Mouse (Mus musculus): ENCODE measurements at regions not wholly inside any gene's neighbourhood (a gene's known extent, or its start where the extent isn't known, plus 50 kb on each side); places are given as distances from the start of the nearest gene placed in this dataset.

GRCm38 (mm10) chr2:79510485-79511094 lies 54.0 kb upstream of the Cerkl start:
- no peak for DNase-seq

DNA sequence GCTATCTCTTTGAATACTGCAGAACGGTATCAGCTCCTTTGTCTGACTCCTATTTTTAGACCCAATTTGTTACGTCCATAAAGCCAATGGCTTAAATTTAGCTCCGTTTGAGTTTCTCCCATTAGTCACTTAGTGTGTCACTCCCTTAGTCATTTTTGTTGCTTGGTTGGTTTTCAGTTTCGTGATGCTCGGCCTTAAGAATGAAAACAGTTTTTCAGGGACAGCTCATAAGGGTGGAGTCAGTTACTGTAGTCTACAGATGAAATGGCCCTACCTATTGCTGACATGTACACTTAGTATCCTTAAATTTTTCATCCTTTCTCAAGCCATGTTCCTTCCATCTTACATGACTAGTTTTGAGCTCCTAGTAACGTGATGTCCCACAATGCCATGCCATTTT lies 54.5 kb upstream of the Cerkl start:
- no peak for DNase-seq

DNA sequence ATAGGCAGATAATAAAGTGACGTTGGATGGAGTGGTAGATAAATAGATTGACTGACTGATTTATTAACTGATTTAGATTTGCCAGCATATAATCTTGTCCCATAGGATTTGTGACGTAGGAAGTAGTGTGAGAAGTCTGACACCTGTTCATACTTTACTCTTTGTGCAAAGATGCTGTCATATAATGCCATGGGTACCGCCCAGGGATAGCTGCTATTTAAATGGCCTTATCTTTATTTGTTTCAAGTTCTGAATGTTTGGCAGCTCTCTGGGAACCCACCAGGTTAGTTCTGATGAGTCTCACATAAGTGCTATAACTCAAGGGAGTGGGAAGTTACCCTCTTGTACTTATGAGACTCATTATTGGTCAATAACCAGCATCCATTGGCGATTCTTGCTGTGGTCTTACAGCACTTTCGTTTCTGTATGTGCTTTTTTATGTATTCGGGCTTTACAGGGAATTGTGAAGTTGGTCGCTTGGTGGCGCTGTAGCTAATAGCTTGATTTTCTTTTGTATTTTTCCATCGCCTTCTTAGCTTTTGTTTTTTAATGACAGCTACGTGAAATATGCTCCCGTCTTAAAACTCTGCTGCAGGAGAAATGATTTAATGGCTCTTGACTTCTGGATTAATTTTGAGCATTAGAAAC lies 55.2 kb upstream of the Cerkl start:
- peak; percentile 68 to 91 for DNase-seq

DNA sequence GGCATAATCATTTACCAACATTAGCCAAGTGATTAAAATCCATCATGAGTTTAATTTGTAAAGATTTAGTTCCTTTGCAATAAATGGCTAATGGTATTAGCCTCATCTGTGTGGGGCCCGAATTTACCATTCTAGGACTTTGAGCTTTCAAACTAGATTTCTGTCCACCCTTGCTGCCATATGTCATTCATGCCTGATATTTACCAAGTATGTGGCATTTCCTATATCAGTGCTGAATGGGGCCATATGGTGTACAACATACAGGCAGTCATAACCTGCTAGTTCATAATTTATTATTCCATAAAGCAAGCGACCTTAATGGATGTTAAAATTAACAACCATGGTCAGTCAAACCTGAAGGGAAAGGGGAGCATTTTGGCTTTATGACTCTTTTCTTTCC lies 55.8 kb upstream of the Cerkl start:
- no peak for DNase-seq

DNA sequence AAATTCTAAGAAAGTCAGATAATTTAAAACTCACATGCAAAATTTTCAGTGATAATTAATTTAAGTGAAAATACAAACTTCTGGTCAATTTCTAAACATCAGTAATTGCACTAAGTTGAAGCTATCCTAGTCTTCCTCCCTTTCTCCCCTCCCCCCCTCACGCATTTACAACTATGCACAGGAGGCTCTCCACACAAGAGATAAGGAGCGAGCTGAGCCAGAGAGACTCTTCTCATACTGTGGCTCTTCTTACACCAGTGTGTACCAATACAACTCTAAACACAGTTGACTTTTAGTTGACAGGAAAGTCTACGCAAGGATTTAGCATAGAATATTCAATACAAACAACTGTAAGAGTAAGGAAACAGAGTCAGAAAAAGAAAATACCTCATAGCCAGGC lies 57.1 kb upstream of the Cerkl start:
- DNase-seq = no peak

DNA sequence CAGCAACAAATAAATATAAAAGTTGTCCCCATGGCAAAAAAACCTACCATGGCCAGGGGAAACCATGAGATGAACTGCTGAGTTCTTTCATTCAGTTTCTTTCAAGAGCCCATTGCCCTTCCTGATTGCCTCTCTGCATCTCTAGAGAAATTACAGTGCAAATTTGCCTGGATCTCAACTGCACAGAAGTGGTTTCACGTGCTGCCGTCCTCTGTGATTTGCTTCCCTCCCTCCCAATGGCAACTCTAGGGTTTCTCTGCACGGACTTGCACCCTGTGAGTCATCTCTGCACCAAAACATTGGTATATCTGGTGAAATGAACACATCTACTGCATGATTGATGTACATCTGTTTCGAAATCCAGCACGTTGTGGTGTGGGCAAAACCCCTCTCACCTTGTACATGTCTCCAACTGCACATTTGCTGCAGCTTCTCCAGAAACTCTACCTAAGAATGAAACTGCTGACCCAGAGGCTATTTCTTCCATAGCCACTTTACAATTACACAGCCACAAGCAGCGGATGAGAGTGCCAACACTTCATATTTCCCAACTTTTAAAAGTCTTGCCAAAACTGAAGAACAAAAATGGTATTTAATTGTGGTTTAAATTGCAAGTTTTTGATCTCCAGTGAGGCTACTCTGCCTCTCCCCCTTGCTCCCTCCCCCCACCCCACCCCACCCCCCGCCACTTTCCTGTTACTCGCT lies 61.6 kb upstream of the Cerkl start:
- no peak for DNase-seq

DNA sequence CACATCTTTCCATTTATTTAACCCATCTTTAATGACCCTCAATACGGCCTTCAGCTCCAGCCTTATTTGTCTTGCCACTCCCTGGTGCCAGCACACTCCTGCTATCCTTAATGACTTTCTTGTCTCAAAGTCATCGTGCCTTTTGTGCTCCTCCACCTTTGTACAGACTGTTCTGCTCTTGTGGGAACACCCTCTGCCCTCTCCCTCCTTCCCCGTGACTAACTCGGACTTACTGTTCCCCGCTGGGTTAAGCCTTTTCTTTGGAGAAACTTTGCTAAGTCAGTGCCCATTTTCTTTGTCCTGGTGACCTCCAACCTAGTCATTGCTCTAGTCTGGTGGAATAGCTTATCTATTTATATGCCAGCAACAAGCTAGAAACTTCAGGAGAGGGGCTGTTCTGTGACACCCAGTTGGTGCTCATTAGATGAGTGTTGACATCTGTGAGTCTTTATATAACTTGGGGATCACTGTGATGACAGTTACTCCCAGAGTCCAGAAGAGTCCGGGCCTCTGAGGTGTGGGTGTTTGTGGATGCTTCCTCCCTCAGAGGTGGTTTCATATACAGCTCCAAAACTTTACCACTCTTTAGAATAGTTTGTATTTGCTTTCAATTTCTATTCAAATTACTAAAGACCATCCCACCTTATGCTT lies 63.3 kb upstream of the Cerkl start:
- peak in 1 of 2 experiments; percentile 44 for DNase-seq

GRCm38 (mm10) chr2:79523441-79523840 lies 66.9 kb upstream of the Cerkl start:
- peak; percentile 29 to 45 for DNase-seq

DNA sequence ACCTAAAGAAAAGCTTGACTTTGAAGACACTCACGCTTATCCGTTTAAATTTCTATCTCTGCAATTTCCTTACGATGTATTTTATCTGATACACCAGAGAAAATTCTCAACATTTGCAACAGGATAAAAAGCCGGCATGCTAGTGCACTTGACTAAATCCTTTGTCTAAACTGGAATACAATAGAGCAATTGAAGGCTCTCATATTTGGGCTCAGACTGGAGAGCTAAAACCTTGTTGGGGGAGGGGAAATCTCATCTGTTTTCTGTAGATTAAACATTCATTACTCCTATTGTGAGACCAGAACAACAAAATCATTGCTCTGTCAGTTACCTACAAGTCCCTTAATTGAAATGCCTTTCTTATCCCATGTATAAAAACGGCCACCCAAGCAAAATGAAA lies 70.9 kb upstream of the Cerkl start:
- no peak for DNase-seq

DNA sequence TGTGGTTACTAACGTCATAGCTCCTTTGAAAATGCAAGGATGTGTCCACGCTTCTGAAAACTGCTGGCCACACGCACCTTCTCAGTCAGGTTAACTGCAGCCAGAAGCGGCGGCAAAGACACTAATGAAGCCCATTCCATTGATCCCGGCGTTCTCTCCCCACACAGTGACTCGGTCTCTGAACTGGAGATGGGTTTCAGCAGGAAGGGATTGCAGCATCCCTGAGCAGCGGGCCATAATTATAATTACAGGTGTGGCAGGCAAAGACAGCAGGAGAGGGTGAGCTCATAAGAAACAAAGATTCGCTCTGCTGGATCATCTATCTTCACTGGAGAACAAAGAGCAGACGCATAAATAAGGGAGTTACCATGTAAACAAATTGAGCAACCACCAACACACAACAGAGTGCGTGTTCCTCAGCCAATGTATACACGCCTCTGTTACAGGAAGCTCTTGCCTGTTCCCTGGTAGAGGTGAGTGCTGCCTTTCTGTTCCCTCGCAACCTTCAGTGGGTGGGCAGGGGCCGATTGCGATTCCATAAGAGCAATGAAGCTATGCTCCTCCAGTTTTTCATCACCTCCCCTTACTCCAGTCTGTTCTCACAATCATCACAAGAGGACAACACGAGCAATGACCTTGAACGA lies 71.9 kb upstream of the Cerkl start:
- DNase-seq = no peak

- DNase-seq = no peak
Observed at GRCm38 (mm10) chr2:79529185-79529584, 72.6 kb upstream of the Cerkl start.

DNA sequence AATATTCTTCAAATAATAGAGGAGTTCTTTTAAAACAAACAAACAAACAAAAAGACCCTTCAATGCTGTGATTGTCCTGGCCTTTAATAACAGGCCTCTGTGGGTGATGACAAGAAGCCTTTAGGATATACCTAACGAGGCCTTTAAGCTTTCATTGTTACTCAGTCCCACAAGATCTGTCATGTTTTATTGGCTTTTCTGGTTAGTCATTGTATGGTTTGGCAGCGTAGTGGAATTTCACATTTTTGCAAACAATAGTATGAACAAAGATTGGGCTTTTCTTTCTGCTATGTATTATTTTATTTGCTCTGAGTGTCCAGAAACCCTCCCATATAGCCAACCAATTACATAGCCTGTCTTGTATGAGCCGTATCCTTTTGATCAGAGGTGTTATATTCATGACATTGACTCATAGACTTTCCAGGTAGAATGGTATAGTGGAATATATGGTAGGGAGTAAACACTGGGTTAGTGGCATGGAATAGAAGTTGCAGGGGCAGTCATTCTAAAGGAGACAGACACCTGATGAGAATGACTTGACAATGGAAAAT lies 76.1 kb upstream of the Cerkl start:
- DNase-seq = no peak

- no peak for DNase-seq
Observed at GRCm38 (mm10) chr2:79537126-79537875, 80.7 kb upstream of the Cerkl start.

- DNase-seq = peak; percentile 58 to 79
Observed at GRCm38 (mm10) chr2:79540384-79540783, 83.8 kb upstream of the Cerkl start.

DNA sequence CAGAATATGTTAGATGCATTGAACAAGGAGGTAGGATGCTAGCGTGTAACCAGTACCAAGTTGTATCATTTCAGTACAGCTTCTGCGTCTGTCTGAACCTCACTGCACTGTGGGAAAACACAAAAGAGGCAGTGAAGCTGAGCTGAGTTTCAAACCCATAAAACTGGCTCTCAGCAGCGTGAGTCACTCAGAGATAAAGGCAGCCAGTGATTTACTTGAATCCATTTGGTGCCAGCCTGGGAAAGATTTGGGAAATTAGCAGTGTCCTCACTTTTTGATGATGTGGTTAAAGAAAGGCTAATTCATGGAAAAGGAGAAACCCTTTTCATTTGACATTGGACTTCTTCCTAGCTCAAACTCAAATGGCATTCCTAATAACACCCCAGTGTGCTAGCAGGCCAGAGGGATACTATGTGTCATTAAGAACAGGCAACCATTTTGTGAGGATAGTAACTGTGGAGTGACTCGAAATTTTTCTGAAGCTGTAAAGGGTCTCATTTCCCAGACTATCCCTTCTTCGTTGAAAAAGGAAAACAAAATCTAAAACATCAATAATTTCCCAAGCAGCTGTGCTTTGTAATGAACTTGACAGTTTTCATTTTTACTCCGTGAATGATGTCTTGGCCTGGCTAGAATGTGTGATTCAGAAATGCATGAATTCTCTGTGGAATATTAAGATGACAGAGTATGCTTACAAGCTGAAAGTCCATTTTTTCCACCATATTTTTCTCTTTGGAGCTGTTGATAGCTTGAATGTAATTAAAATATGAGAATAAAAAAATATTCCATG lies 85.8 kb upstream of the Cerkl start:
- DNase-seq = no peak

GRCm38 (mm10) chr2:79543456-79543855 lies 86.9 kb upstream of the Cerkl start:
- DNase-seq = peak; percentile 37 to 43

- DNase-seq = no peak
Observed at GRCm38 (mm10) chr2:79543948-79544792, 87.6 kb upstream of the Cerkl start.

DNA sequence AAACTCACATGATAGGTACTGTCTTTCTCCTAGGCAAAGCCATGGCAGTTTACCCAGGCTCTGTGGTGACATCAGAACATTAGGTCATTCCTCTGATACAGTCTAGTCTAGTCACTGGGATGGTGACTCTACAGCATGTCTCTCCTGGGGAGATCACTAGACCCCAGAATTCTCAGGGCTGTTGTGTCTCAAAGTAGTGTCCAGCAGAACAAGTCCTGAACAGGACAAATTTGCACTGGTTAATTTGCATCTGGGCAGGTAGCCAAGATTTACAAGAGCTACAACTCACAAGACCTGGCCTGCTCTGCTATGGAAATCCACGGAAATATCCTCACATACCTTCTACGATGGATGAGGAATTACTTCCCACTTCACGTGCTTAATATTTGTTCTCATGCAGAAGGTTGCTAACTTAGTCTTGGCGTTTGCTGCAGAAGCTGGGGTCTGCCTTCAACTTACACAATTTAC lies 88.2 kb upstream of the Cerkl start:
- peak in 1 of 2 experiments; percentile 32 for DNase-seq

GRCm38 (mm10) chr2:79546206-79546605 lies 88.9 kb upstream of the Itprid2 start:
- DNase-seq = no peak

GRCm38 (mm10) chr2:79547284-79547683 lies 87.9 kb upstream of the Itprid2 start:
- DNase-seq = no peak

Measured in kidney, postnatal 25 days (tissue).